Mouse (Mus musculus) liver, embryonic 14.5 days (tissue): ENCODE results near the gene Ebf1. TPM values are rescaled to one million over a fixed set of nuclear protein-coding genes. Genes with fewer than 3 reads are reported as not detected.

Experiments
- ATAC-seq: fragments of 200-750 bp; cut with Nextera tagmentation; 2 replicates; pipeline ENCODE4 v1.8.0; 2017; ENCODE audit warnings: moderate number of reproducible peaks, mild to moderate bottlenecking, moderate library complexity; ENCODE audit not compliant: insufficient read depth
- DNase-seq, 3 experiments: peaks; one replicate each; pipeline ENCODE4 v3.0.0-alpha.2; 2012 to 2013; ENCODE audit warnings: low read depth in 3 of 3, low spot score in 3 of 3
- H3K27ac ChIP-seq: fragments of 300-500 bp; sonication (generic); 2 replicates; pipeline ENCODE4 v1.5.1; 2014; ENCODE audit warnings: moderate library complexity, mild to moderate bottlenecking, control low read depth, inconsistent platforms
- H3K27me3 ChIP-seq: fragments of 300-500 bp; sonication (generic); 2 replicates; pipeline ENCODE4 v1.6.1; 2014; ENCODE audit warnings: mild to moderate bottlenecking, low read length, moderate library complexity; ENCODE audit not compliant: control insufficient read depth, insufficient read depth
- H3K36me3 ChIP-seq: fragments of 300-500 bp; sonication (generic); replicated peaks from 2 replicates; pipeline ENCODE4 v1.6.1; 2014; ENCODE audit warnings: low read depth; ENCODE audit not compliant: control insufficient read depth, insufficient read depth
- H3K4me1 ChIP-seq, 2 experiments: fragments of 200-500 bp in 1 of 2; fragments of 300-500 bp in 1 of 2; sonication (generic) in 1 of 2; replicated peaks; 2 replicates each; pipeline ENCODE4 v1.6.1; 2012 to 2014; ENCODE audit warnings: antibody characterized with exemption in 1 of 2, inconsistent platforms in 1 of 2, low read length in 1 of 2; ENCODE audit not compliant: control insufficient read depth in 2 of 2, insufficient read depth in 2 of 2
- H3K4me2 ChIP-seq: fragments of 300-500 bp; sonication (generic); 2 replicates; pipeline ENCODE4 v1.6.1; 2014; ENCODE audit warnings: low read depth, mild to moderate bottlenecking, control low read depth, moderate library complexity
- H3K4me3 ChIP-seq, 2 experiments: fragments of 200-500 bp in 1 of 2; fragments of 300-500 bp in 1 of 2; sonication (generic) in 1 of 2; 2 replicates each; pipeline ENCODE4 v1.5.1; 2012 to 2014; ENCODE audit warnings: low read depth in 2 of 2, low read length in 2 of 2, mild to moderate bottlenecking in 2 of 2, control low read depth in 1 of 2, inconsistent platforms in 1 of 2, moderate library complexity in 1 of 2; ENCODE audit not compliant: insufficient read depth in 1 of 2
- H3K9ac ChIP-seq: fragments of 300-500 bp; sonication (generic); replicated peaks from 2 replicates; pipeline ENCODE4 v1.6.1; 2014; ENCODE audit warnings: mild to moderate bottlenecking, control low read depth, moderate library complexity
- H3K9me3 ChIP-seq: fragments of 300-500 bp; sonication (generic); 2 replicates; pipeline ENCODE4 v1.6.1; 2016; ENCODE audit warnings: low read length, mixed read lengths; ENCODE audit not compliant: control insufficient read depth
- CTCF ChIP-seq: IDR thresholded peaks from 2 replicates; pipeline ENCODE4 v1.5.1; 2016; ENCODE audit warnings: antibody characterized with exemption, low read depth, control low read depth
- EP300 ChIP-seq: IDR thresholded peaks from 2 replicates; pipeline ENCODE4 v1.6.1; 2016; ENCODE audit warnings: antibody characterized with exemption, low read depth
- WGBS: fragments of 180-500 bp; shearing (Covaris S2); extraction: QIAGEN DNeasy Blood & Tissue Kit; methylation state at CpG from one replicate; pipeline ENCODE4 v1.1.7; 2014; ENCODE audit not compliant: insufficient replicate concordance; 5-methylcytosine and 5-hydroxymethylcytosine counted together
- polyA plus RNA-seq, 2 experiments: library from polyadenylated mRNA; depleted of rRNA in 1 of 2; stranded (reverse) in 1 of 2; unstranded in 1 of 2; fragments of >200 nt; fragmentation: Nextera tagmentation in 1 of 2; extraction: Ambion mirVana in 1 of 2; gene quantifications; 2 replicates each; pipeline versions ENCODE4 v1.2.1 to v1.2.3; 2012 to 2014

Gene Ebf1
- polyA plus RNA-seq, 2 experiments, result 0.20 to 0.34 TPM

- WGBS, result 39% methylated on average over 4 of the region's 4 CpGs
- no peak for TF ChIP-seq EP300
- no peak for TF ChIP-seq CTCF
- Histone ChIP-seq H3K27me3 (no peaks in the 10 kb centered on the region), H3K4me3 (no peak overlapping the region), H3K36me3 (no peaks in the 10 kb centered on the region), H3K4me2 (no peak overlapping the region), H3K27ac (no peak overlapping the region), H3K9me3 (no peaks in the 10 kb centered on the region), H3K9ac (no peak overlapping the region), H3K4me1 (no peaks in the 10 kb centered on the region)
- ATAC-seq, result no peak
- DNase-seq, result no peak
Measured at GRCm38 (mm10) chr11:44758857-44759256, 141.7 kb downstream of the Ebf1 start.

- no peak overlapping the region for H3K4me3 ChIP-seq
- no peak overlapping the region for H3K27ac ChIP-seq
- H3K4me1 ChIP-seq, result no peaks in the 10 kb centered on the region
- no peak overlapping the region for H3K4me2 ChIP-seq
- no peak for ATAC-seq
- no peak for TF ChIP-seq EP300
- TF ChIP-seq CTCF, result no peak
- H3K27me3 ChIP-seq, result no peaks in the 10 kb centered on the region
- DNase-seq, result no peak
- H3K9ac ChIP-seq, result no peak overlapping the region
- no peaks in the 10 kb centered on the region for H3K36me3 ChIP-seq
- WGBS, result 12% methylated on average over 20 of the region's 20 CpGs
- H3K9me3 ChIP-seq, result no peaks in the 10 kb centered on the region
Measured at GRCm38 (mm10) chr11:44761128-44761996, 144.2 kb downstream of the Ebf1 start.

GRCm38 (mm10) chr11:44763992-44764835, 147.1 kb downstream of the Ebf1 start:
- WGBS, result 55% methylated on average over 7 of the region's 7 CpGs
- Histone ChIP-seq H3K4me3 (no peak overlapping the region), H3K9me3 (no peaks in the 10 kb centered on the region), H3K4me1 (no peaks in the 10 kb centered on the region), H3K36me3 (no peaks in the 10 kb centered on the region), H3K27ac (no peak overlapping the region), H3K27me3 (no peaks in the 10 kb centered on the region), H3K4me2 (no peak overlapping the region), H3K9ac (no peak overlapping the region)
- no peak for DNase-seq
- TF ChIP-seq CTCF, result no peak
- no peak for TF ChIP-seq EP300
- no peak for ATAC-seq

GRCm38 (mm10) chr11:44764988-44765387, 147.9 kb downstream of the Ebf1 start:
- no peak for TF ChIP-seq EP300
- TF ChIP-seq CTCF, result no peak
- no peak for ATAC-seq
- no peak for DNase-seq
- H3K9ac ChIP-seq, result no peak overlapping the region
- H3K4me2 ChIP-seq, result no peak overlapping the region
- no peaks in the 10 kb centered on the region for H3K4me1 ChIP-seq
- no peaks in the 10 kb centered on the region for H3K27me3 ChIP-seq
- 56% methylated on average over 11 of the region's 11 CpGs for WGBS
- no peak overlapping the region for H3K4me3 ChIP-seq
- no peaks in the 10 kb centered on the region for H3K9me3 ChIP-seq
- H3K36me3 ChIP-seq, result no peaks in the 10 kb centered on the region
- H3K27ac ChIP-seq, result no peak overlapping the region

- Histone ChIP-seq H3K27me3 (no peaks in the 10 kb centered on the region), H3K4me1 (no peaks in the 10 kb centered on the region), H3K9me3 (no peaks in the 10 kb centered on the region), H3K27ac (no peak overlapping the region), H3K9ac (no peak overlapping the region), H3K4me2 (no peak overlapping the region), H3K36me3 (no peaks in the 10 kb centered on the region), H3K4me3 (no peak overlapping the region)
- no peak for TF ChIP-seq EP300
- no peak for TF ChIP-seq CTCF
- no peak for DNase-seq
- 51% methylated on average over 5 of the region's 5 CpGs for WGBS
- ATAC-seq, result no peak
Measured at GRCm38 (mm10) chr11:44766246-44766645, 149.1 kb downstream of the Ebf1 start.
